Mouse (Mus musculus) neural tube, embryonic 12.5 days (tissue): ENCODE results near the gene Btn2a2. TPM values are rescaled to one million over a fixed set of nuclear protein-coding genes. Genes with fewer than 3 reads are reported as not detected.

ENCODE experiments used
- ATAC-seq: fragments of 200-750 bp; cut with Nextera tagmentation; 2 replicates; pipeline ENCODE4 v1.8.0; 2017; ENCODE audit warnings: low read depth, mild to moderate bottlenecking, moderate TSS enrichment, moderate library complexity; ENCODE audit not compliant: low FRiP score
- H3K27ac ChIP-seq: fragments of 300-500 bp; sonication (generic); 2 replicates; pipeline ENCODE4 v1.5.1; 2016
- H3K27me3 ChIP-seq: fragments of 300-500 bp; sonication (generic); replicated peaks from 2 replicates; pipeline ENCODE4 v1.6.1; 2016; ENCODE audit warnings: mild to moderate bottlenecking
- H3K36me3 ChIP-seq: fragments of 300-500 bp; sonication (generic); 2 replicates; pipeline ENCODE4 v1.6.1; 2016; ENCODE audit warnings: mild to moderate bottlenecking
- H3K4me1 ChIP-seq: fragments of 300-500 bp; sonication (generic); 2 replicates; pipeline ENCODE4 v1.6.1; 2016
- H3K4me2 ChIP-seq: fragments of 300-500 bp; sonication (generic); replicated peaks from 2 replicates; pipeline ENCODE4 v1.6.1; 2016; ENCODE audit warnings: mild to moderate bottlenecking
- H3K4me3 ChIP-seq: fragments of 300-500 bp; sonication (generic); 2 replicates; pipeline ENCODE4 v1.5.1; 2016
- H3K9ac ChIP-seq: fragments of 300-500 bp; sonication (generic); 2 replicates; pipeline ENCODE4 v1.6.1; 2016; ENCODE audit warnings: mild to moderate bottlenecking
- H3K9me3 ChIP-seq: fragments of 300-500 bp; sonication (generic); 2 replicates; pipeline ENCODE4 v1.6.1; 2016; ENCODE audit warnings: mild to moderate bottlenecking
- WGBS: fragments of 180-500 bp; shearing (Covaris S2); methylation state at CpG from one replicate; pipeline ENCODE4 v1.1.7; 2016; 5-methylcytosine and 5-hydroxymethylcytosine counted together
- polyA plus RNA-seq: library from polyadenylated mRNA; unstranded; fragments of >200 nt; fragmentation: Nextera tagmentation; extraction: Ambion mirVana; gene quantifications from 2 replicates; pipeline ENCODE4 v1.2.1, GENCODE M21; 2016

Gene Btn2a2
- polyA plus RNA-seq, 1 experiment from 2014 or later: 0.23 TPM

DNA sequence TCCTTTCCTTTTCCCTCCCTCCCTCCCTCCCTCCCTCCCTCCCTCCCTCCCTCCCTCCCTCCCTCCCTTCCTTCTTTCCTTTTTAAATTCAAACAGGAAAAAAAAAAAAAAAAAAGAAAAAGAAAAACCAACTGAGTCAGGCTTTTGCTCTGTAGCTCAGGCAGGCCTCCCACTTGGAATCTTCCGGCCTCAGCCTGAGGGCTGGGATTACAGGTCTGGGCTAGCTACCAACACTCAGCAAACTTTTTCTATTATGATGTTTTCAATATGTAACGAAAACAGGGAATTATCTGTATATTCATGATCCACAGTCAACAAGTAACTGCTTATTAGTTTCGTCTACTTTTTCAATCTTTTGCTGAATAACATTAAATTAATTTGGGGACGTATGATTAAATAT, 14.3 kb upstream of the Btn2a2 start:
- no peak for ATAC-seq

GRCm38 (mm10) chr13:23502031-23502567, 13.4 kb upstream of the Btn2a2 start:
- ATAC-seq: no peak
- H3K9me3 ChIP-seq: no peaks in the 10 kb centered on the region
- 34% methylated on average over 9 of the region's 9 CpGs for WGBS
- no peak overlapping the region for H3K9ac ChIP-seq
- H3K4me1 ChIP-seq: peaks cover 16% of the 10 kb centered on the region
- H3K36me3 ChIP-seq: no peaks in the 10 kb centered on the region
- 0 out of 2 replicates have a peak overlapping the region, but pooled peaks have one; percentile 40 for H3K4me2 ChIP-seq
- H3K27me3 ChIP-seq: peaks cover 4% of the 10 kb centered on the region; the same call in 1 of the 2 replicates
- H3K4me3 ChIP-seq: no peak overlapping the region
- no peak overlapping the region for H3K27ac ChIP-seq

More for the DNA sequence above, 14.3 kb upstream of the Btn2a2 start:
- H3K36me3 ChIP-seq: no peaks in the 10 kb centered on the region
- H3K4me1 ChIP-seq: peaks cover 16% of the 10 kb centered on the region
- no peak overlapping the region for H3K4me3 ChIP-seq
- H3K9ac ChIP-seq: no peak overlapping the region
- no peaks in the 10 kb centered on the region for H3K9me3 ChIP-seq
- H3K27me3 ChIP-seq: peaks cover 4% of the 10 kb centered on the region; the same call in 1 of the 2 replicates
- no peak overlapping the region for H3K4me2 ChIP-seq
- H3K27ac ChIP-seq: no peak overlapping the region
- WGBS: 40% methylated on average over 4 of the region's 4 CpGs

DNA sequence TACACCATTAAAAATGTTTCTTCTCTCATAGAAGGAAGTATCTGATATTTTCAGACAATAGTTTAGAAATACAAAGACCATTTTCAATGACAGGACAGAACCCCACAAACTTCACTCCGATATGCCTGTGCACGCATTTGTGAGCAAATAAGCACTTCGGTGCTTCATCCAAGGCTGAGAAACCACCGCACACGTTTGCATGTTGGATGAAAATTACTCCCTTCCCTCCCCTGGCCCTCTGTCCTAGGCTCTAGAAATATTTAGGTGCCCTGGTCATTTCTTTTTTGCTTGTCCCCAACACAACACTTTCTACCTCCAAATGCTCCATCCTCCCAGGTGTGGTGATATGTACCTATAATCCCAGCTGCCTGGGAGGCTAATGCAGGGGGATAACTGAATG, 12.9 kb upstream of the Btn2a2 start:
- Histone ChIP-seq H3K9ac (no peak overlapping the region), H3K27ac (no peak overlapping the region), H3K27me3 (peaks cover 4% of the 10 kb centered on the region; the same call in 1 of the 2 replicates), H3K4me3 (no peak overlapping the region), H3K9me3 (no peaks in the 10 kb centered on the region), H3K36me3 (no peaks in the 10 kb centered on the region), H3K4me2 (peak overlapping the region; percentile 40), H3K4me1 (peaks cover 16% of the 10 kb centered on the region)
- WGBS: 25% methylated on average over 5 of the region's 5 CpGs
- ATAC-seq: no peak

DNA sequence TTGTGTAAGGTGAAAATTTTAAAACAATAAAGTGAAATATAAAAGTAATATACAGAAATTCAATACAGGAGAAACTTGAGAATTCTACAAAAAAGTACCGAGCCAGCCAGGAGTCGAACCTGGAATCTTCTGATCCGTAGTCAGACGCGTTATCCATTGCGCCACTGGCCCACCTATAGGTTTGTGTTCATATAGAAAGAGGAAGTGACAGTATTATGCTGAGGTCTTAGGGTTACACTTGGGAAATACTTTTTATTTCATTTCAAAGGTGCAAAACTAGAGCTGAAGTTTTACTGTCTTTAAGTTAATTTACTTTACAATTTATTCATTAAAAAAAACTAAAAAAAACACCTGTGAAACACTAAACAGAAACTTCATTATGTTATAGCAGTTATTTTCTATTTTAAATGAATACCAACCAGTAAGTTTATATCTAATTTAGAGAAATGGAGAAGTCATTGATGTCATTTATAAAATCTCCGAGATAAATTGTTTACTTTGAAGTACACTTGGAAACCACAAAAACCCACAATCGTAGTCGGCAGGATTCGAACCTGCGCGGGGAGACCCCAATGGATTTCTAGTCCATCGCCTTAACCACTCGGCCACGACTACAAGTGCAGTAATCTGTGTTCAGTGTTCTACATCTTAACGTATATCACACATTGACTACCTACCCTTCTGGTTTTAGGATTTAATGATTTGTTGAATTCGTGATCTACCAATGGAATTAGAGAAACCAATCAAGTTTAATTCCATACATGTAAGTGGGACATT, 12.0 kb upstream of the Btn2a2 start:
- no peaks in the 10 kb centered on the region for H3K36me3 ChIP-seq
- H3K4me1 ChIP-seq: peaks cover 12% of the 10 kb centered on the region
- WGBS: under 1% methylated on average over 17 of the region's 17 CpGs
- H3K27ac ChIP-seq: no peak overlapping the region
- H3K27me3 ChIP-seq: peaks cover 4% of the 10 kb centered on the region; the same call in 1 of the 2 replicates
- no peak overlapping the region for H3K4me2 ChIP-seq
- H3K4me3 ChIP-seq: no peak overlapping the region
- no peaks in the 10 kb centered on the region for H3K9me3 ChIP-seq
- ATAC-seq: no peak; the same call in 1 of the 2 replicates
- H3K9ac ChIP-seq: no peak overlapping the region

GRCm38 (mm10) chr13:23499943-23500342, 11.3 kb upstream of the Btn2a2 start:
- H3K4me1 ChIP-seq: 0 out of 2 replicates have a peak, but pooled peaks cover 7% of the 10 kb centered on the region
- no peak overlapping the region for H3K27ac ChIP-seq
- no peak for ATAC-seq
- H3K36me3 ChIP-seq: no peaks in the 10 kb centered on the region
- no peak overlapping the region for H3K9ac ChIP-seq
- peaks cover 4% of the 10 kb centered on the region; the same call in 1 of the 2 replicates for H3K27me3 ChIP-seq
- 3% methylated on average over 7 of the region's 7 CpGs for WGBS
- no peak overlapping the region for H3K4me2 ChIP-seq
- no peaks in the 10 kb centered on the region for H3K9me3 ChIP-seq
- H3K4me3 ChIP-seq: no peak overlapping the region

GRCm38 (mm10) chr13:23498653-23499052, 10.0 kb upstream of the Btn2a2 start:
- 8% methylated on average over 10 of the region's 10 CpGs for WGBS
- Histone ChIP-seq H3K4me2 (peak overlapping the region; percentile 43), H3K27ac (no peak overlapping the region), H3K4me3 (no peak overlapping the region), H3K9ac (no peak overlapping the region), H3K36me3 (no peaks in the 10 kb centered on the region), H3K4me1 (0 out of 2 replicates have a peak, but pooled peaks cover 7% of the 10 kb centered on the region), H3K27me3 (peaks cover 4% of the 10 kb centered on the region; the same call in 1 of the 2 replicates), H3K9me3 (no peaks in the 10 kb centered on the region)
- no peak for ATAC-seq

DNA sequence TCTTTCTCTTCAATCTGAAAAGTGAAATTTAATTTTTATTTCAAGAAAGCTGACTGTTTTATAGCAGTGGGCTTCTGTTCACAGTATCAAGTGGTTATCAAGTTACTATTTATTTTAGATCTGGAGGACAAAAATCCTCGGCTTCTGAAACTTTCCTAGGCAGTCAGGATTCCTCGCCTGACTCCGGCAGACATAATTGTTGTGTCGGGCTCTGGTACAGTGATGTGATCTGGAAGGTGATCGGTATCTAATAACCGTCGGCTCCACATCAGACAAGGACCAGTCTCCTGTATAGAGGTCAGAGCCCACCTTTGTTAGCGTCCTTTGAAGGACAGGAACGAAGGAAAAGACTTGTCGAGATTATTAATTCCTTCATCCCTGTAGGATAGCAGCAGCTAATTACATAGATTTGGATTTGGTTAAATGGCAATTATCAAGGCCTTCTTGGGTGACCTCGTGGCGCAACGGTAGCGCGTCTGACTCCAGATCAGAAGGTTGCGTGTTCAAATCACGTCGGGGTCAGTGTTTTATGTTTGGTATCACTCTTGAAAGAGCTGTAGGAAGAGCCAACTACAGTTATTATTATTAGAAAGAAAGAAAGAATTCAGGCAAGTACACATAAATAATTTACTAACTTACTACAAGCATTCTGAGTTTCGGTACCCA, 9.1 kb upstream of the Btn2a2 start:
- no peaks in the 10 kb centered on the region for H3K9me3 ChIP-seq
- 1% methylated on average over 19 of the region's 19 CpGs for WGBS
- ATAC-seq: 0 out of 2 replicates have a peak, but pooled peaks have one; percentile 17
- H3K27ac ChIP-seq: no peak overlapping the region
- 0 out of 2 replicates have a peak overlapping the region, but pooled peaks have one; percentile 9 for H3K4me3 ChIP-seq
- H3K4me2 ChIP-seq: peak overlapping the region; percentile 43
- H3K36me3 ChIP-seq: no peaks in the 10 kb centered on the region
- peaks cover 4% of the 10 kb centered on the region; the same call in 1 of the 2 replicates for H3K27me3 ChIP-seq
- H3K4me1 ChIP-seq: 0 out of 2 replicates have a peak, but pooled peaks cover 7% of the 10 kb centered on the region
- no peak overlapping the region for H3K9ac ChIP-seq

GRCm38 (mm10) chr13:23495526-23495925, 6.9 kb upstream of the Btn2a2 start:
- Histone ChIP-seq H3K4me3 (no peak overlapping the region), H3K4me2 (no peak overlapping the region), H3K9me3 (no peaks in the 10 kb centered on the region), H3K27ac (no peak overlapping the region), H3K36me3 (no peaks in the 10 kb centered on the region), H3K27me3 (peaks cover 4% of the 10 kb centered on the region; the same call in 1 of the 2 replicates), H3K9ac (no peak overlapping the region), H3K4me1 (0 out of 2 replicates have a peak, but pooled peaks cover 7% of the 10 kb centered on the region)
- ATAC-seq: no peak
- 78% methylated on average over 6 of the region's 6 CpGs for WGBS

DNA sequence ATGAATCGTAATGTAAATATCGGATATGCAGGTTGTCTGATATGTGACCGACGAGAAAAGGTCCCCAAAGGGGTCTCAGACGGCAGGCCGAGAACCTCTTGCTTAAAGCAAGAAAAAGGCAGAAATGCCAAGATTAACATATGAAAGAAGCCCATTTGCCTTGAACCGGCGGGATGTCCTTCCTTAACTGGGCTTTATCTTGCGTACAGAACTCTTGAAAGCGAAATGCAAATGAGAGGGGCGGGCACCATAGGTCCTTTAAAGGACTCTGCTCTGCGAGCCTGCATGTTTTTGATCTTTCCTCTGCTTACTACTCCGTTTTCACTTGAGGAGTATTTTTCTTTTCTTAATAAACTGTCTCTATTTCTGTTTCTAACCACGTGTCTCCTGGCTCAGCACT, 3.3 kb upstream of the Btn2a2 start:
- ATAC-seq: peak; percentile 46; the same call in 1 of the 2 replicates
- Histone ChIP-seq H3K4me1 (0 out of 2 replicates have a peak, but pooled peaks cover 10% of the 10 kb centered on the region), H3K36me3 (no peaks in the 10 kb centered on the region), H3K9me3 (no peaks in the 10 kb centered on the region), H3K27me3 (no peaks in the 10 kb centered on the region), H3K4me3 (no peak overlapping the region), H3K4me2 (peak overlapping the region; percentile 52), H3K27ac (no peak overlapping the region), H3K9ac (no peak overlapping the region)
- 3% methylated on average over 14 of the region's 14 CpGs for WGBS

DNA sequence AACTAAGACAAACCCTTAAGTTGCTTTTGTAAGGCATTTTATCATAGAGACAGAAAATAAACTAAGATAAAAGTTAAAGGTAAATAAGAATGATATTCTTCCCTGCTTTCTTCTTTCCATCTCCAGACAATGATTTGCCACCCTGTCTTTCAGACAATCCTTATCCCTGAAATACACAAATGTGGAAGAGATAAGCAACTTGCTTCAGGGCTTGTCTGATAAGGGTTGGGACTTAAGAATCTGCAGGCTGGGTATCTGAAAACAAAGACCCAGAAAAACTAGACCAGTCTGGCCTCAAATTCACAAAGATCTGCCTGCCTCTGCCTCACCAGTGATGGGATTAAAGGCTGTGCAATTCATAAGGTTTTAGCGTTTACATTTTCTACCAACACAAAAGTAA, 2.6 kb upstream of the Btn2a2 start:
- Histone ChIP-seq H3K27me3 (no peaks in the 10 kb centered on the region), H3K27ac (no peak overlapping the region), H3K4me2 (no peak overlapping the region), H3K9me3 (no peaks in the 10 kb centered on the region), H3K4me3 (no peak overlapping the region), H3K36me3 (no peaks in the 10 kb centered on the region), H3K4me1 (0 out of 2 replicates have a peak, but pooled peaks cover 10% of the 10 kb centered on the region), H3K9ac (no peak overlapping the region)
- WGBS: 21% methylated on average over 1 of the region's 1 CpGs
- no peak for ATAC-seq

DNA sequence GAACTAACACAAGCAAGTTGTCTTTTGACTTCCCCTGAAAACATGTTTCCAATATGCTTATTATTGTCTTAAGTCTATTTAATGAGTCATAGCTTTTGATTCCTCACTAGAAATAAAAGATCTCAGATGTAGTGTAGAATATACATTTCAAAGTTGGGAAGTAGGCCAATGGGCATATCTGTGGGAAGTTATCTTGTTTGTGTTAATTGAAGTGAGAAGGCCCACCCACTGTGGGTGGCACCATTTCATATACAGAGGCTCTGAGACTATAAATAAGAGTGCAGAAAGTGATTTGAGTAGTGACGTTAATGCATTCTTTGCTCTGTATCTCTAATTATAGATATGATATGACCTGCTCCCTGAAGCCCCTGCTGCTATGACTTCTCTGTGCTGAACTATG, 2.2 kb upstream of the Btn2a2 start:
- Histone ChIP-seq H3K4me3 (no peak overlapping the region), H3K4me1 (0 out of 2 replicates have a peak, but pooled peaks cover 10% of the 10 kb centered on the region), H3K36me3 (no peaks in the 10 kb centered on the region), H3K4me2 (no peak overlapping the region), H3K9me3 (no peaks in the 10 kb centered on the region), H3K27me3 (no peaks in the 10 kb centered on the region), H3K27ac (no peak overlapping the region), H3K9ac (no peak overlapping the region)
- no peak for ATAC-seq
- WGBS: 67% methylated on average over 1 of the region's 1 CpGs

DNA sequence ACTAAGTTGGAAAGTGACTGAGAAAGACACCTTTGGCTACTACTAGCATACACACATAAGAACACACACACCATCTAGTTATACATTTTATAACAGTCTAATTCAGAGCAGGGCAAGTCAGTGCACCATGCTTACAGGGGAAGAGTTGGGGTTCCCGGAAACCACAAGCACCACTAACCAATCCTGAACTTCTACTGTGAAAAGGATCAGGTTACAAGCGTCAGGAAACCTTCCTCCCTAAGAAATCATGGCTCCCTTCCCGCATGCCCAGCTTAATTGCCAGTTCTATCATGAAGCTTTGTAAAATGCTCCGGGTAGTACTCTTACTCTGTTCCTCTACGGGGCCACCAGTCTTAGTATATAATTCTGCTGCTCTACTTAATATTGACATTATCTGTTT, 3.4 kb downstream of the Btn2a2 start:
- H3K9me3 ChIP-seq: no peaks in the 10 kb centered on the region
- H3K36me3 ChIP-seq: no peaks in the 10 kb centered on the region
- H3K4me3 ChIP-seq: no peak overlapping the region
- 47% methylated on average over 5 of the region's 5 CpGs for WGBS
- no peaks in the 10 kb centered on the region for H3K27me3 ChIP-seq
- no peak overlapping the region for H3K9ac ChIP-seq
- H3K4me2 ChIP-seq: no peak overlapping the region
- no peak for ATAC-seq
- 0 out of 2 replicates have a peak, but pooled peaks cover 10% of the 10 kb centered on the region for H3K4me1 ChIP-seq
- no peak overlapping the region for H3K27ac ChIP-seq
